Mouse (Mus musculus): ENCODE data around the gene Rpl11. TPM values are rescaled to one million over a fixed set of nuclear protein-coding genes. Genes with fewer than 3 reads are reported as not detected.
A peak's percentile ranks its signal among the peaks of the same experiment; 100 is the strongest.

The Rpl11 gene
- polyA plus RNA-seq, 2 experiments = 341 to 805 TPM

DNA sequence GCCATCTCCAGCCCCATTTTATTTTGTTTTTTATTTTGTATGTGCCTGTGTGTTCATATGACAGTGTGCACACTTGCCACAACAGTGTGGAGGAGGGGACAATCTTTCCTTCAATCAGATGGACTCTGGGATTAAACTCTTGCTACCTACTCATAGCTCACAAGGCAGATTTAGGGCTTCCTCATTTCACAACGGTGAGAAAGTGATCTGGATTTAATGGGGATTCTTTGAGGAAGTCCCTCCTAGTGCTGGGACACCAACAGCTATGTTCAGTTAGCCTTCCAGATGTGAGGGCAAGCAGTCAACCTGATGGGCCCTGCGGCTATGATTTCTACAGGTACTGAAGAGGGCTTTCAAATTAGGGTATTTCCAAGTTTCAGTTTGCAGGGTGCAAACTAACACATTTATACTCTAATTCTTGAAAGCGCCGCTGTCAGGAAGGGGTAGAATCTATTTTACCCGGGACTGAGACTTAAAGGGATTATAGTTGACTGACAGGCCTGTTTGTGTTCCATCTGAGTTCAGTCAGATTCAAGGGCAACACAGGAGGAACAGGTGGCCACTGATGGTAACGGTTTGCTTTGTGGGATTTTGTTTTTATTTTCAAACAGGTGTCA is 9.3 kb downstream of the Rpl11 start:
- WGBS (ENCODE audit: insufficient replicate concordance) = 72% methylated on average over 6 of the region's 6 CpGs
- H3K4me1 ChIP-seq (replicated peaks; ENCODE audit: control insufficient read depth in 2 of 2, insufficient read depth in 2 of 2, low read length in 1 of 2) = no peaks in the 10 kb centered on the region; a peak in 1 of 4 replicates
- no peaks in the 10 kb centered on the region for H3K27me3 ChIP-seq (ENCODE audit: control insufficient read depth, insufficient read depth, low read length)
- no peaks in the 10 kb centered on the region for H3K9me3 ChIP-seq (ENCODE audit: control insufficient read depth, low read length)
- ATAC-seq (ENCODE audit: insufficient read depth) (no peak), DNase-seq (ENCODE audit: low read depth in 3 of 3, low spot score in 3 of 3) (no peak)
- H3K36me3 ChIP-seq (replicated peaks; ENCODE audit: control insufficient read depth, insufficient read depth, low read depth) = peaks cover 4% of the 10 kb centered on the region
- no peak overlapping the region for H3K4me2 ChIP-seq (ENCODE audit: low read depth)
- no peak overlapping the region for H3K4me3 ChIP-seq (ENCODE audit: insufficient read depth in 1 of 2, low read depth in 2 of 2, low read length in 2 of 2)
- TF ChIP-seq CTCF (IDR thresholded peaks at IDR 0.05; ENCODE audit: low read depth) (no peak), EP300 (IDR thresholded peaks at IDR 0.05; ENCODE audit: low read depth) (no peak)
- no peak overlapping the region for H3K27ac ChIP-seq
- H3K9ac ChIP-seq (replicated peaks) = no peak overlapping the region

DNA sequence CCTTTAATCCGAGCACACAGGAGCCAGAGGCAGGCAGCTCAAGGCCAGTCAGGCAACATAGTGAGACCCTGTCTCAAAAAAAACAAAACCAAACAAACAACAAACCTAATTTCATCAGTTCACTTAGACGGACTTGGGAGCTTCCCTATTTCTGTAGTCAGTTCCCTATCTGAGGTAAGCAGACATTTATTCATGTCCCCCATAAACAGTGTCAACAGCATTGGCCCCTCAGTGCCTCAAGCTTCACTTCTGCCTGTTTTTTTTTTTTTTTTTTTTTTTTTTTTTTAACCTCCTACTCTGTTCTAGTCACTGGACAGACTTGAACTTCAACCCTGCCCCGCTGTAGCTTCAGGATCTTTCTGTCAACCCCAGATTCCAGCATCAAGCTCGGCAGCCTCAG is 18.1 kb downstream of the Rpl11 start:
- ATAC-seq (ENCODE audit: insufficient read depth) = no peak

DNA sequence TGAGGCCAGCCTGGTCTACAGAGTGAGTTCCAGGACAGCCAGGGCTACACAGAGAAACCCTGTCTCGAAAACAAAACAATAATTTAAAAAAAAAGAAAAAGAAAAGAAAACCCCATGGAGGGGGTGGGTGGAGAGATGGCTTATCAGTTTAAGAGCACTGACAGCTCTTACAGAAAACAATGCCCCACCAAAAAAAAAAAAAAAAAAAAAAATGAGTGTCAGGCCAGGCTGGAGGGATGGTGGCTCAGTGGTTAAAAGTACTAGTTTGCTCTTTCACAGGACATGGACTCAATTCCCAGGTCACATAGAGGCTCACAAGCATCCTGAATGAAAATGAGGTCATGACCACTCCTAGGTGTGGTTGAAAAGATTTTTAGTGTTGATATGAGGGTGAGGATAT is 20.0 kb downstream of the Rpl11 start:
- Histone ChIP-seq H3K36me3 (replicated peaks; ENCODE audit: control insufficient read depth, insufficient read depth, low read depth) (no peaks in the 10 kb centered on the region), H3K27me3 (ENCODE audit: control insufficient read depth, insufficient read depth, low read length) (no peaks in the 10 kb centered on the region), H3K9me3 (ENCODE audit: control insufficient read depth, low read length) (no peaks in the 10 kb centered on the region), H3K4me1 (replicated peaks; ENCODE audit: control insufficient read depth in 2 of 2, insufficient read depth in 2 of 2, low read length in 1 of 2) (peaks cover 14 to 35% of the 10 kb centered on the region in 2 experiments), H3K4me3 (ENCODE audit: insufficient read depth in 1 of 2, low read depth in 2 of 2, low read length in 2 of 2) (no peak overlapping the region), H3K4me2 (ENCODE audit: low read depth) (no peak overlapping the region), H3K27ac (no peak overlapping the region), H3K9ac (replicated peaks) (no peak overlapping the region)
- DNase-seq (ENCODE audit: low read depth in 3 of 3, low spot score in 3 of 3) (no peak), ATAC-seq (ENCODE audit: insufficient read depth) (no peak)
- TF ChIP-seq CTCF (IDR thresholded peaks at IDR 0.05; ENCODE audit: low read depth) (no peak), EP300 (IDR thresholded peaks at IDR 0.05; ENCODE audit: low read depth) (no peak)
- 23% methylated on average over 1 of the region's 1 CpGs for WGBS (ENCODE audit: insufficient replicate concordance)

More for the DNA sequence above, 18.1 kb downstream of the Rpl11 start:
- Histone ChIP-seq H3K9me3 (ENCODE audit: control insufficient read depth, low read length) (no peaks in the 10 kb centered on the region), H3K4me3 (ENCODE audit: insufficient read depth in 1 of 2, low read depth in 2 of 2, low read length in 2 of 2) (no peak overlapping the region), H3K4me1 (replicated peaks; ENCODE audit: control insufficient read depth in 2 of 2, insufficient read depth in 2 of 2, low read length in 1 of 2) (peaks cover 4 to 19% of the 10 kb centered on the region in 2 experiments; a peak in 2 of 4 replicates), H3K4me2 (ENCODE audit: low read depth) (no peak overlapping the region), H3K27me3 (ENCODE audit: control insufficient read depth, insufficient read depth, low read length) (no peaks in the 10 kb centered on the region), H3K9ac (replicated peaks) (no peak overlapping the region), H3K36me3 (replicated peaks; ENCODE audit: control insufficient read depth, insufficient read depth, low read depth) (no peaks in the 10 kb centered on the region), H3K27ac (no peak overlapping the region)
- TF ChIP-seq CTCF (IDR thresholded peaks at IDR 0.05; ENCODE audit: low read depth) (no peak), EP300 (IDR thresholded peaks at IDR 0.05; ENCODE audit: low read depth) (no peak)
- 30% methylated on average over 4 of the region's 4 CpGs for WGBS (ENCODE audit: insufficient replicate concordance)
- DNase-seq (ENCODE audit: low read depth in 3 of 3, low spot score in 3 of 3) = no peak

DNA sequence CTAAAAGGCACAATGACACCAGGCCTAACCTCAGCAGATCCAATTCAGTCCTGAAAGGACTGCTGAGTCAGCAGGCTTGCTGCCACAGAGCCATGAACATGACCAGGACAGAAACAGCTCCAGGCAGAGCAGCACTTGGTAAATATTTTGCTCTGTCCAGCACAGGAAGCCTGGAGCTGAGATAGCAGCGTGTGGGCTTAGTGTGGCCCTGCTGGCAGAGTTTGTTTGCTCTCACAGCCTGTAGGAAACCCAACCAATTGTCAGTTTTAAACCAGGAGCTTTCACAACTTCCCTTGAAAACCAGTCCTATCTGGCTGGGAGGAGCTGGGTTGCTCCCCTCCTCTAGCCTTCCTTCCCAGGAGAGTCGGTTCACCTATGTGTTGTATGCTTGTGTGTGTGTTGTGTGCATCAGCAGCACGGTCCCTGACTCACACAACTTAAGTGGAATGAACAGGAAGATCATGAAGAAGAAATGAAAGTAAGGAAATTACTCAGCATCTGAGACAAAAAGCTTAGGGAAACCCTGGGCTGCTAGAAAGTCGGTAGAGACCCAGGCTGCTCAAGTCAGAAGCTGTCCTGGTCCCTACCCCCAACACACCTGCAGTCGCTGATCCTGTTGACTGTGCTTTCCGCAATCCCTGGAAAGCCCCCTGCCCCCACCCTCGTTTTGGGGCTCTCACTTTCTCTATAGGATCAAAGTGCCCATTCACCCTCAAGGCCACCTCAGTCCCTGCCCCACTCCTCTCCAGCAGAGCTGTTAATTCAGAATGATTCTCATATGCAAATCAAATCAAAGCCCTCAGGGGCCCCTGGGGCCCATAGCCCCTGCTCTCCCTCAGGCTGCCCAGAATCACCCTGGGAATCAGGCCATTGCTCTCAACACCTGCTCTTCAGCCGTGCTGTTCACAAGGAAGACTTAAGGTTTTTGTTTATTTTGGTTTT is 22.0 kb downstream of the Rpl11 start:
- 8% methylated on average over 8 of the region's 8 CpGs for WGBS (ENCODE audit: insufficient replicate concordance)
- Histone ChIP-seq H3K4me1 (replicated peaks; ENCODE audit: control insufficient read depth in 2 of 2, insufficient read depth in 2 of 2, low read length in 1 of 2) (peaks cover 18 to 45% of the 10 kb centered on the region in 2 experiments), H3K36me3 (replicated peaks; ENCODE audit: control insufficient read depth, insufficient read depth, low read depth) (no peaks in the 10 kb centered on the region), H3K9ac (replicated peaks) (0 out of 2 replicates have a peak overlapping the region, but pooled peaks have one; percentile 19), H3K27me3 (ENCODE audit: control insufficient read depth, insufficient read depth, low read length) (no peaks in the 10 kb centered on the region), H3K27ac (peak overlapping the region; percentile 30), H3K4me2 (ENCODE audit: low read depth) (peak overlapping the region; percentile 23), H3K9me3 (ENCODE audit: control insufficient read depth, low read length) (no peaks in the 10 kb centered on the region), H3K4me3 (ENCODE audit: insufficient read depth in 1 of 2, low read depth in 2 of 2, low read length in 2 of 2) (no peak overlapping the region)
- ATAC-seq (ENCODE audit: insufficient read depth) = peak; percentile 76
- TF ChIP-seq CTCF (IDR thresholded peaks at IDR 0.05; ENCODE audit: low read depth) (no peak), EP300 (IDR thresholded peaks at IDR 0.05; ENCODE audit: low read depth) (no peak)
- peak in 1 of 3 experiments; percentile 54 for DNase-seq (ENCODE audit: low read depth in 3 of 3, low spot score in 3 of 3)

DNA sequence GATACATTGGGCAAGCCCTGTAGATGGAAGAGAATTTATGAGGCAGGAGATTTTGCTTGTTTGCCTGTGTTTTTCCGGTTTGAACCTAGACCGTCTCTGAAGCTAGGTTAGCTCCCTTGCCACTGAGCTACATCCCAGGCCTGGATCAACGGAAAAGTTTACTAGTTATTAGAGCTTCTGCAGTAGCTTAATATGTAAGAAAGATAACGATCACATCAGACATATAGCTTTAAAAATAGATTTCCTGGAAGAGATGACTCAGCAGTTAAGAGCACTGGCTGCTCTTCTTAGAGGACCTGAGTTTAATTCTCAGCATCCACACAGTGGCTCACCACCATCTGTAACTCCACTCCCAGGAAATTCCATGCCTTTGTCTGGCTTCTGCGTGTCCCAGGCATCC is 24.5 kb downstream of the Rpl11 start:
- Histone ChIP-seq H3K27ac (peak overlapping the region; percentile 51), H3K4me3 (ENCODE audit: insufficient read depth in 1 of 2, low read depth in 2 of 2, low read length in 2 of 2) (no peak overlapping the region)
- ATAC-seq (ENCODE audit: insufficient read depth) = peak; percentile 17; the same call in 1 of the 2 replicates

More for the DNA sequence above, 24.5 kb downstream of the Rpl11 start:
- peaks cover 14 to 39% of the 10 kb centered on the region in 2 experiments for H3K4me1 ChIP-seq (replicated peaks; ENCODE audit: control insufficient read depth in 2 of 2, insufficient read depth in 2 of 2, low read length in 1 of 2)
- peak overlapping the region; percentile 47 for H3K4me2 ChIP-seq (ENCODE audit: low read depth)
- no peaks in the 10 kb centered on the region for H3K36me3 ChIP-seq (replicated peaks; ENCODE audit: control insufficient read depth, insufficient read depth, low read depth)
- no peaks in the 10 kb centered on the region for H3K27me3 ChIP-seq (ENCODE audit: control insufficient read depth, insufficient read depth, low read length)
- DNase-seq (ENCODE audit: low read depth in 3 of 3, low spot score in 3 of 3) = peak in 1 of 3 experiments; percentile 65
- 30% methylated on average over 5 of the region's 5 CpGs for WGBS (ENCODE audit: insufficient replicate concordance)
- H3K9ac ChIP-seq (replicated peaks) = peak overlapping the region; percentile 52
- no peaks in the 10 kb centered on the region for H3K9me3 ChIP-seq (ENCODE audit: control insufficient read depth, low read length)
- TF ChIP-seq EP300 (IDR thresholded peaks at IDR 0.05; ENCODE audit: low read depth) = peak; percentile 30; the same call in 1 of the 2 replicates
- no peak for TF ChIP-seq CTCF (IDR thresholded peaks at IDR 0.05; ENCODE audit: low read depth)

All from liver, embryonic 14.5 days (tissue).